Mouse (Mus musculus): Measurements from ENCODE around the gene Hc. TPM values are rescaled to one million over a fixed set of nuclear protein-coding genes. Genes with fewer than 3 reads are reported as not detected.

Hc gene
- polyA plus RNA-seq, 1 experiment from 2014 or later: 0.31 TPM

DNA sequence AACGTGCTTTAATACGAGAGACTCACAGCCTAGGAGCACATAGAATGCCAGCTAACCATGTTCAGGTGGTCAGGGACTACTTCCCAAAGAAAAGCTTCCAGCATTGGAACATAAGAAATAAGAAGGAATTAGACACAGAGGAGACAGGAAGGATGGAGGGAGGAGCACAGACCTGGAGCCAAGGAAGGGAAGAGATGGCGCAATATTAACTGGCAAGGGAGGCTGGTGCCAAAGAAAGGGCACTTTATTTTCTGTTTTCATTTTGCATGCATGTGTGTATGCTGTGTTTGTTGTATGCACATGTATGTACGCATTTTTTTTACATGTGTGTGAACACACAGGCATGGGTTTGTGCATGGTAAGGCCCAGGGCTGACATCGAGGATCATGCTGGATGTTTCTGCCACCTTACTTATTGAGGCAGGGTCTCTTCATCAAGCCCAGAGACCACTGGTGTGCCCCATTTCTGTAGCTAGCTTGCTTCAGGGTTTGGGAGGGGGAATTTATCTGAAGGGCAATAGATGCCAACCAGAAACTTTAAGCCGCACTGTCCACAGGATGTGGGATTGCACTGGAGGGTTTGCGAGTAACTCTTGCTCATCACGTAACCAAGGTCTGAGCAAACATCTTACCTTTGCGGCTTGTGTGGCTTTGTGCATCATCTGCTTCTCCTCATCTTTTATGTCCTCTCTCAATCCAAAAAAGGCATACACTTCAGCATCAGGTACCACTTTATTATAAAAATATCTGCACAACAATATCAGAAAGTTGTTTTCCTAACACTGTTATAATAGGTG, 22.5 kb downstream of the Hc start:
- Histone ChIP-seq H3K4me3 (no peak overlapping the region), H3K27me3 (ENCODE audit: insufficient read depth, poor library complexity, severe bottlenecking) (no peaks in the 10 kb centered on the region), H3K27ac (no peak overlapping the region), H3K9me3 (no peaks in the 10 kb centered on the region), H3K36me3 (no peaks in the 10 kb centered on the region), H3K4me1 (no peaks in the 10 kb centered on the region)
- DNase-seq (ENCODE audit: low spot score): no peak
- 89% methylated on average over 9 of the region's 9 CpGs for WGBS

DNA sequence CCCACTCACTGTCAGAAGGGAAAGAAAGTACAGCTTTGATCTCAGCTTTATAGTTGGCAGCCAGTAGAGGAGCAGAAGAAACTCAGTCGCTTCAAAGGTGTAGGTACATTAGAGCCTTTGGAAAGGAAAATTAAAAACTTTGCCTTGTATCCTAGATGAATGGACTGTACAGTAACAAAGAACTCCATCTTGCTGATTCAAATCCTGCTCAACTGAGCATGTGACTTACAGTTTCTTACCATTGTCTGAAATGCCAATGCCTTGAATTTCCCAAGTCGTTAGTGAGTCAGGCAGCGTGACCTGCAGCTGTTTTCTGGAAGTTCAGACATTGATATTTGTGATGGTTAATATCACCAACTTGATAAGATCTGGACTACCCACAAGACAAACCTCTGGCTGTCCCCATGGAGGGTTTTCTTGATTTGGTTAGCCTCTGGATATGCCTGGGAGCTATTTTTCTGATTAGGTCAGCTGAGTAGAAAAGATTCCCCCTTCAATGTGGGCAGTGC, 36.5 kb downstream of the Hc start:
- no peaks in the 10 kb centered on the region for H3K27me3 ChIP-seq (ENCODE audit: insufficient read depth, poor library complexity, severe bottlenecking)
- H3K4me1 ChIP-seq: no peaks in the 10 kb centered on the region
- H3K36me3 ChIP-seq: no peaks in the 10 kb centered on the region
- H3K4me3 ChIP-seq: no peak overlapping the region
- no peaks in the 10 kb centered on the region for H3K9me3 ChIP-seq
- DNase-seq (ENCODE audit: low spot score): no peak
- no peak overlapping the region for H3K27ac ChIP-seq
- WGBS: 82% methylated on average over 3 of the region's 3 CpGs

DNA sequence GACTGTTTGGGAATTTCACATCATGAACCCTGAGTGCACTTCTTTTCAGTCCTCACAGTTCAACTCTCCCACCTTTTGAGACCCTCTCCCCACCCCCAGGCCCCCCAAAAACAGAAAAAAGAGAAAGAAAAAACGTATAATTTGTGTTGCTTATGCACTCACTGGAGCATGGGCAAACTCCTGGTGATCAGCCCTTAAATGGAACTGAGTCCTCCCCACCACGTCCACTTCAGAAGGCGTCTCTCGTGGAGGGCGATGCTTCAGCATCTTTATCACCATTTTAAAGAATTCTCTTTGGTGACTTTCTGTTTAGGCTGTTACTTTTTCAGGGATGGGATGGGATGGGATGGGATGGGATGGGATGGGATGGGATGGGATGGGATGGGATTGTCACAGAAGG, 39.4 kb downstream of the Hc start:
- Histone ChIP-seq H3K4me3 (no peak overlapping the region), H3K36me3 (no peaks in the 10 kb centered on the region), H3K4me1 (no peaks in the 10 kb centered on the region), H3K9me3 (no peaks in the 10 kb centered on the region), H3K27ac (no peak overlapping the region), H3K27me3 (ENCODE audit: insufficient read depth, poor library complexity, severe bottlenecking) (no peaks in the 10 kb centered on the region)
- WGBS: 79% methylated on average over 5 of the region's 5 CpGs
- no peak for DNase-seq (ENCODE audit: low spot score)

DNA sequence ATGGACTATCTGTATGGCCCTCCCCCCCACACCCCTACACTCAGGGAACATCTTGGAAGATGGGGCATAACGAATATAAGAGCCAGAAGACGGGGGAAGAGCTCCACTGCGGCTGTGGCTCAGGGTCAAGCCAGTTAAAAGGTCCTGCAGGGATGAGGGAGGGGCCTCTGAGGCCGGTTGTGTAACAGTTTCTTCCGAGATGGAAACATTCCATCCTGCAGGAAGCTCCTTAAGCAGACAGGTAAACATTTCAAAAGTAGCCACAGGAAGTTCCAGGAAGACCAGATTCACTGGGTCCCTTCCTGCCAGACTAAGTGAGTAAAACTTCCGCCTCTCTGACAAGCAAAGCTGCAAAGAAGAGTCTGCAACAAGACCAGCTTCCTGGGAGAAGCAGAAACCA, 45.4 kb downstream of the Hc start:
- no peak for DNase-seq (ENCODE audit: low spot score)
- Histone ChIP-seq H3K36me3 (no peaks in the 10 kb centered on the region), H3K27ac (no peak overlapping the region), H3K27me3 (ENCODE audit: insufficient read depth, poor library complexity, severe bottlenecking) (no peaks in the 10 kb centered on the region), H3K4me1 (peaks cover 5% of the 10 kb centered on the region), H3K9me3 (no peaks in the 10 kb centered on the region), H3K4me3 (no peak overlapping the region)
- 29% methylated on average over 6 of the region's 6 CpGs for WGBS

DNA sequence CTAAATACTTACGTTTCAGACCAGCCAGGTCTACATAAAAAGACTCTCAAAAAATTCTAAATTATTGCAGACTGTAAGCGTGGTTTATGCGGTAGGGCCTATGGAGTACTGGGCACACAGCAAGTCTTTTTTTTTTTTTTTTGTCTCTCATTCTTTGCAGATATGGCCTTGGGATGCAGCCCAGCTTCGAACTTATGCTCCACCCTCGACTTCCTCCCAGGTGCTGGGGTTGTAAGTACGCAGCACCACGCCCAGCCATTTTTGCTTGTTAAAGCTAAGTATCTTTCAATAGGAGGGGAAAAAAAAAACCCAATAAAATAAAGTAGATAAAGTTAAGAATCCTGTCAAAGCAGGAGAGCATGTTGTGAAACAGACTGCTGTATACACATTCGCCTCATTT, 49.6 kb downstream of the Hc start:
- H3K27me3 ChIP-seq (ENCODE audit: insufficient read depth, poor library complexity, severe bottlenecking): no peaks in the 10 kb centered on the region
- no peak for DNase-seq (ENCODE audit: low spot score)
- H3K36me3 ChIP-seq: no peaks in the 10 kb centered on the region
- 82% methylated on average over 8 of the region's 8 CpGs for WGBS
- H3K9me3 ChIP-seq: no peaks in the 10 kb centered on the region
- no peak overlapping the region for H3K4me3 ChIP-seq
- H3K27ac ChIP-seq: no peak overlapping the region
- H3K4me1 ChIP-seq: peaks cover 5% of the 10 kb centered on the region

DNA sequence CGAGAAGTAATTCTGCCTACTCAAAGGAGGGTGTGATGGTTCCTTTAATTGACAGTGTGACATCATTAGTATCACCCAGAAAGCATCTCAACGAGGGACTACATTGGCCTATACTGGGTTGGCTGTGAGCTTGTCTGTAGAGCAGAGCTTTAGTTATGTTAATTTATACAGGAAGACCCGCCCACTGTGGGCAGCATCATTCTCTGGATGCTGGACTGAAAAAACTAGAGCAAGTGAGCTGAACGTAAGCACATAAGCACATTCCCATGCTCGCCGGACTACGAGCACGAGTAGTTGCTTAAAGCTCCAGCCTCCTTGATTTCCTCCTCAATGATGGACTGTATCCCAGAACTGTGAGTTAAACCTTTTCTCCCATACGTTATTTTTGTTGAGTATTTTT, 62.3 kb downstream of the Hc start:
- no peak for DNase-seq (ENCODE audit: low spot score)
- Histone ChIP-seq H3K27me3 (ENCODE audit: insufficient read depth, poor library complexity, severe bottlenecking) (no peaks in the 10 kb centered on the region), H3K4me3 (no peak overlapping the region), H3K27ac (no peak overlapping the region), H3K4me1 (no peaks in the 10 kb centered on the region), H3K9me3 (no peaks in the 10 kb centered on the region), H3K36me3 (no peaks in the 10 kb centered on the region)
- WGBS: 79% methylated on average over 9 of the region's 9 CpGs

DNA sequence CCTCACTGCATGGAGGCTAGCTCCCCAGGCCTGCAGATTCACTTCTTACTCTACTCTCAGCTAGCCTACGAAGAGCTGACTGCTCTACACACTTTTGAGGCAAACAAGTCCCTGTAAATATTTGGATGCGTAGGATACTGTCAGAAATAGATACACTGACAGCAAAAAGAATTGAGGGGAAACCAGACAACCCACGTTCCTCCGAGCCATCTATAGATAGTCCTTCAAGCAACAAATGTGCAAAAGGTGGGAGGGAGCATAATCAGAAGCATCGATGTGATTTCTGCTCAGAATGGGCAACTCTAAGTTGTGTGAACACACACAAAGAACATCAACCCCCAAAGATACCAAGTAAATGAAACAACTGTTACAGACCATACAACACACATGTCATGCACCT, 64.7 kb downstream of the Hc start:
- no peak for DNase-seq (ENCODE audit: low spot score)
- no peaks in the 10 kb centered on the region for H3K36me3 ChIP-seq
- H3K27ac ChIP-seq: no peak overlapping the region
- no peaks in the 10 kb centered on the region for H3K9me3 ChIP-seq
- H3K27me3 ChIP-seq (ENCODE audit: insufficient read depth, poor library complexity, severe bottlenecking): peaks cover 12% of the 10 kb centered on the region; the same call in 1 of the 2 replicates
- no peaks in the 10 kb centered on the region for H3K4me1 ChIP-seq
- 79% methylated on average over 5 of the region's 5 CpGs for WGBS
- no peak overlapping the region for H3K4me3 ChIP-seq

DNA sequence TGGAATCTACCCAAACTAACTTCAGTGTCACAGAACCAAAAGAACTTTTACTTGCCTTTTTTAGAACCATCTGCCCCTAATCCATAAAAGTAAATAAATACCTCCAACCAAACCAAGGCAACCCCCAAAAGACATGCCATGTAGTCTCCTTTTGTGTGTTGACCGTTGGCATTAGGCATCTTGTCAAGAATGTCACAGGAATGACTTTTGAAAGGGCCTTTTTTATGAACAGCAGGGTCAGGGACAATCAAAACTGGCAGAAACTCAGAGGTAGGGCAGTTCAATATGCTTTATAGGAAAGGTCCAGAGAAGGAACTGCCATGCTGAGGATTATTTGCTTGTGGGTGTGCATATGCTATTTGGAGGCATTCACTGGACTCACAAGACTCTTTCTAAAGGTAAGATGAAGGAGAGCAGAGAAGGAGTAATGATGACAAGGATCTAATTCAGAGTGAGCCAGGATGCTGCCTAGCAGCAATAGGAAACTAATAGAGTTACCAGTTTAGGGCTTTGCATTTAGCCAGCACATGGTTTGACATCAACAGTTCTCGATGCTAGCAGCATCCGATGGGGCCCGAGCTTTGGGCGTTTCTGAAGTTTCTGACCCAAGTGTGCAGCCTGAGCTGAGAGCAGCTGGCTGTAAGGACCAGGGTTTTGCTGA, 67.4 kb downstream of the Hc start:
- H3K27ac ChIP-seq: no peak overlapping the region
- no peaks in the 10 kb centered on the region for H3K9me3 ChIP-seq
- H3K4me1 ChIP-seq: no peaks in the 10 kb centered on the region
- DNase-seq (ENCODE audit: low spot score): no peak
- H3K4me3 ChIP-seq: no peak overlapping the region
- H3K36me3 ChIP-seq: no peaks in the 10 kb centered on the region
- WGBS: 85% methylated on average over 5 of the region's 5 CpGs
- H3K27me3 ChIP-seq (ENCODE audit: insufficient read depth, poor library complexity, severe bottlenecking): peaks cover 16% of the 10 kb centered on the region; the same call in 1 of the 2 replicates

DNA sequence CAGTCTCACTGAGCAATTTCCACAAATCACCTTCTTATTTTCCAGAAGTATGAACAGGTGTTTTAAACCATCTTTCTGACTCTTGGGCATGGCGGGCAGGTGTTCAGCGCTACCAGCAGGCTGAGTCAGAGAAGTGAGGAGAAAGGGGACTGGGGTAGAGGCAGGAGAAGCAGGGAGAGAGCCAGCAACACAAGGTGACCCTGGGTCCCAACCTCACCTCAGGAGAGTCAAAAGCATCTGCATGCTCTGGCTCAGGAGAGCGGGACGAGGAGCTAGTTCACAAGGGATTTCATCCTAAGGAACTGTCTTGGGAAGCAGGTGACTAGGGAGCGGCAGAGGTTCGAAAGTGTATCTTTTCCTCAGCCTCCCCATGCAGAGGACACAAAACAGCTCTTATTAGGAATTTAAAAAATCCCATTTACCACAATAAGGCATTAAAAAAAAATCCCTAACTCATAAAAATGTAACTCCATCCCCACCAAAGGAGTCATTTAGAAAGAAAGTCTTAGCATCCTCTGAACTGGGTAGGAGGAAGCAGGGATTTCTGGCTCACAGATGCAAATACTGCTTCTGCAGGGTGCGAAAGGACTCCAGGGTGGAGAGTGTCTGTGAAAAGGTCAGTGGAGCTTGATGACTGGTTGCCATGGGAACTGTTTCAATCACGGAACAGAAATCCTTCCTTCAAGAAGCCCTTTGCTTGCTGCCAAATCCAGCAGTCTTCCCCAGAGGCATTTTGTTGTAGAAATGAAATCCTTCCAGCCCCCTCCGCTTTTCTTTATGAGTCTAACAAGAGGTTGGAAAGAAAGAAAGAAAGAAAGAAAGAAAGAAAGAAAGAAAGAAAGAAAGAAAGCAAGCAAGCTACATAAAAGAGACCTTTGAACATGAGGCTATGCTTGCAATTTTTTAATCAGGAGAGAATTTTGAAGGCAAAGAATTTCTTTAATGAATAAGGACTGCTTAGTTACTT, 68.2 kb downstream of the Hc start:
- Histone ChIP-seq H3K27me3 (ENCODE audit: insufficient read depth, poor library complexity, severe bottlenecking) (peaks cover 16% of the 10 kb centered on the region; the same call in 1 of the 2 replicates), H3K4me3 (no peak overlapping the region), H3K4me1 (no peaks in the 10 kb centered on the region), H3K36me3 (no peaks in the 10 kb centered on the region), H3K9me3 (no peaks in the 10 kb centered on the region), H3K27ac (no peak overlapping the region)
- WGBS: 20% methylated on average over 9 of the region's 9 CpGs
- no peak for DNase-seq (ENCODE audit: low spot score)

DNA sequence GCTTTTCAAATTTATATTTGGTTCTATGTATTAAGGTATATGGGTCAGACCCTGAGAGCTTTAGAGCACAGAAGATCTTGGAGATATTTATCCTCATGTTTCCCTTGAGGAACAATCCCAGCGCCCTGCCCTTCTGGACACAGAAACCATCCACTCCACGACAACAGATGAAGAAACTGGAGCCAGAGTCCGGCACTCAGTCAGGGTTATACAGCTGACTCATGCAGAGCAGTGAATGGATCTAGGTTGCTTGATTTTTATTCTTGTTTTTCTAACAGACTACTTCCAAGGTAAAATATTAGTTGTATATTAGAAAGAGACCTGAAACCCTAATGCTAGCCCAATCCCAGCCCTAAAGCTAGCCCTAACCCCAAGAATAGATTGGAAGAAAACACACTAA, 69.3 kb downstream of the Hc start:
- no peak overlapping the region for H3K4me3 ChIP-seq
- no peak overlapping the region for H3K27ac ChIP-seq
- H3K27me3 ChIP-seq (ENCODE audit: insufficient read depth, poor library complexity, severe bottlenecking): peaks cover 16% of the 10 kb centered on the region; the same call in 1 of the 2 replicates
- H3K36me3 ChIP-seq: no peaks in the 10 kb centered on the region
- DNase-seq (ENCODE audit: low spot score): no peak
- WGBS: 73% methylated on average over 3 of the region's 3 CpGs
- no peaks in the 10 kb centered on the region for H3K4me1 ChIP-seq
- H3K9me3 ChIP-seq: no peaks in the 10 kb centered on the region

DNA sequence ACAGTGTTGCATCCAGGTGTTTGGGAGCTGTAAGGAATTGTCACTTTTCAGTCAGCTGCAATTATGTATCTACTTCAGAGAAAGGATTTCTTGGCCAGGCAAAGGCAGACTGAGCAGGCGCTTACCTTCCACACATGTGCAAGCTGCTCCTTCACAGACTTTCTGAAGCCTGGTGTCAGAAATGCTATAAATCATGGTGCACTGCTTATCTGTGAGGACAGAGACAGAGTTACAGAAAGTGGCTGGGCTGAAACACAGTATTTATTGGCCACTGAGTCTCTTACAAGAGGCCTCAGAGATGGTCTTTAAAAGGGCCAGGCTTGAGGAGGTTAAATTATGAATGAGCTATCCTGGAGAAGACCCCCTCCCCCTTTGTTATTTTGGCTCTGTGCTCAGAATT, 71.5 kb downstream of the Hc start:
- H3K4me3 ChIP-seq: no peak overlapping the region
- H3K36me3 ChIP-seq: no peaks in the 10 kb centered on the region
- no peak overlapping the region for H3K27ac ChIP-seq
- no peaks in the 10 kb centered on the region for H3K9me3 ChIP-seq
- WGBS: 68% methylated on average over 1 of the region's 1 CpGs
- peaks cover 16% of the 10 kb centered on the region; the same call in 1 of the 2 replicates for H3K27me3 ChIP-seq (ENCODE audit: insufficient read depth, poor library complexity, severe bottlenecking)
- no peak for DNase-seq (ENCODE audit: low spot score)
- no peaks in the 10 kb centered on the region for H3K4me1 ChIP-seq

DNA sequence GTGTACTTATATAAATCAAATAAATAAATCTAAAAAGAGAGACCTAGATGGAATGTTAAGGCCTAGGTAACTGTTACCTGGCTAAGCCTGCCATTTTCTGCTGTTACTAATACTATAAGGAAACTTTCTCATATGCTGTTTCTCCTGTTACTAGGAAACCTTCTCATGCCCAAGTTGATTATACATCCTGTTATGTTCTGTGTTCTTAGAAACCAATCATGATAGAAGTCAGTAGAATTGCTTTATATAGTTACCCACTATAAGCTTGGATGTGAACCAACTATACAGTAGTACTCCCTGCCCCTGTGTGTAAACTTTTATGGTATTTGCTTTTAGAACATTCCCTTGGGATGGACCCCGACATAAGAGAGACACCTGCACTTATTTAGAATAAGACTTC, 73.6 kb downstream of the Hc start:
- 74% methylated on average over 1 of the region's 1 CpGs for WGBS
- H3K36me3 ChIP-seq: no peaks in the 10 kb centered on the region
- peaks cover 10% of the 10 kb centered on the region for H3K4me1 ChIP-seq
- no peak overlapping the region for H3K4me3 ChIP-seq
- peaks cover 8% of the 10 kb centered on the region; the same call in 1 of the 2 replicates for H3K27me3 ChIP-seq (ENCODE audit: insufficient read depth, poor library complexity, severe bottlenecking)
- H3K9me3 ChIP-seq: no peaks in the 10 kb centered on the region
- H3K27ac ChIP-seq: no peak overlapping the region
- no peak for DNase-seq (ENCODE audit: low spot score)

Measured in heart, embryonic 10.5 days (tissue).